Mouse (Mus musculus) heart, adult 2 months (tissue): Measurements from ENCODE around the gene Gm20388. TPM values are rescaled to one million over a fixed set of nuclear protein-coding genes. Genes with fewer than 3 reads are reported as not detected.

Experiments
- DNase-seq, 2 experiments: peaks; one replicate each; pipeline ENCODE4 v3.0.0; 2021
- H3K27ac ChIP-seq: fragments of 200-600 bp; 2 replicates; pipeline ENCODE4 v1.8.1; 2022
- H3K27me3 ChIP-seq: fragments of 200-500 bp; 2 replicates; pipeline ENCODE4 v1.6.1; 2012; ENCODE audit warnings: mild to moderate bottlenecking, low read length, inconsistent platforms, mixed read lengths; ENCODE audit not compliant: control insufficient read depth, insufficient read depth
- H3K36me3 ChIP-seq: fragments of 200-500 bp; 2 replicates; pipeline ENCODE4 v1.6.1; 2012; ENCODE audit warnings: low read length, inconsistent platforms; ENCODE audit not compliant: control insufficient read depth, insufficient read depth
- H3K4me1 ChIP-seq: fragments of 200-500 bp; 2 replicates; pipeline ENCODE4 v1.6.1; 2011; ENCODE audit warnings: low read length; ENCODE audit not compliant: control insufficient read depth, insufficient read depth
- H3K4me3 ChIP-seq: fragments of 200-600 bp; 2 replicates; pipeline ENCODE4 v1.8.1; 2022
- H3K79me2 ChIP-seq: fragments of 200-500 bp; replicated peaks from 2 replicates; pipeline ENCODE4 v1.6.1; 2012; ENCODE audit warnings: mild to moderate bottlenecking, inconsistent platforms, low read length, moderate library complexity, mixed read lengths; ENCODE audit not compliant: control insufficient read depth, insufficient read depth
- H3K9ac ChIP-seq: fragments of 200-500 bp; 2 replicates; pipeline ENCODE4 v1.6.1; 2012; ENCODE audit warnings: low read depth, mild to moderate bottlenecking, control low read depth, inconsistent platforms, low read length, mixed read lengths
- CTCF ChIP-seq: fragments of 200-600 bp; IDR thresholded peaks from 2 replicates; pipeline ENCODE4 v1.8.1; 2022; ENCODE audit warnings: antibody characterized with exemption, mild to moderate bottlenecking, moderate library complexity
- EP300 ChIP-seq: fragments of 200-500 bp; IDR thresholded peaks from 2 replicates; pipeline ENCODE4 v1.6.1; 2011; ENCODE audit warnings: low read depth, low read length, control low read depth; ENCODE audit not compliant: insufficient read depth
- POLR2A ChIP-seq: fragments of 200-500 bp; IDR thresholded peaks from 2 replicates; pipeline ENCODE4 v1.6.1; 2011; ENCODE audit warnings: mild to moderate bottlenecking, low read depth, low read length, control low read depth; ENCODE audit not compliant: insufficient read depth
- WGBS: fragments of 180-500 bp; shearing (Covaris S2); methylation state at CpG from one replicate; pipeline ENCODE4 v1.1.7; 2018; 5-methylcytosine and 5-hydroxymethylcytosine counted together
- intact Hi-C: fragments of 180-260 bp; cut with DNase I; formaldehyde crosslinking; loops from one replicate; pipeline ENCODE4 v1.15.1; 2025
- polyA plus RNA-seq: library from polyadenylated mRNA; depleted of rRNA; stranded (reverse); fragments of >200 nt; gene quantifications from 2 replicates; pipeline ENCODE4 v1.2.3, GENCODE M21; 2012
- total RNA-seq, 2 experiments: library from RNA; stranded (reverse); gene quantifications; 2 replicates each; pipeline ENCODE4 v1.2.3; 2021

The Gm20388 gene
- total and polyA plus RNA-seq, 3 experiments: 1.8 to 32.3 TPM; not detected in 1

DNA sequence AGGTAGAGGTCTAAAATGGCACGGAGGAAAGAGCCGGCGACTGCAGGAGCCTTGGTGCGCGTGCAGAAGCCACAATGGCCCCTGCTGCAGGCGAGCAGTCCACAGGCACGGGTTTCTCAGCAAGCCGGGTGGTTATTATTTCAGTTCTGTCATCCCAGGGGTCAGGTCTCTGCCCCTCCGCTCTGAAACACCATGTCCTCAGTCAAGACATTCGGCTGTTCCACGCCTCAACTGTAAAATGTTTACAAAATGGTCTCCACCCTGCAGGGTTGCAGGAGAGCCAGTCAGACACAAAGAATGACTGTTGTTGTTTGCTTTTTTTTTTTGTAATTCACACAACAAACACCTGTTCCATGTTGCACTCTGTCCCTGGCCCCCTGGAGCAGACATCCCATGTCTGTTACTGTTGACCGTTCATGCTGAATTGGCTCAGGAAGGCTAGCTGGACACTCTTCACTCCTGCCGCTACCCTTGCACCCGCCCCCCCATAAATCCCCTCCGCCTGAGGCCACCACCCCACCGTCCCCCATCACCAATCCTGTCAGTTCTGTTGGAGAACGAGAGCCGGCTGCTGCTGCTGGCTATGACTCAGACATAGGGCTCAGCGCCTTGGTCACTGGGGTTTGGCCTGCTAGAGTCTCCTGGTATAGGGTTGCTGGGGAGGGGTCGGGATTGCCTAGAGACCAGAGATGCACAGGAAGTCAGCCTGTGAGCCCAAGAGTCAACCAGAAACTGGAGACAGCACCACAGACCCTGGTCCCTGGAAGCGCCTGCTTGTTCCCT, 350.9 kb downstream of the Gm20388 start:
- no peak overlapping the region for H3K9ac ChIP-seq
- no peaks in the 10 kb centered on the region for H3K36me3 ChIP-seq

DNA sequence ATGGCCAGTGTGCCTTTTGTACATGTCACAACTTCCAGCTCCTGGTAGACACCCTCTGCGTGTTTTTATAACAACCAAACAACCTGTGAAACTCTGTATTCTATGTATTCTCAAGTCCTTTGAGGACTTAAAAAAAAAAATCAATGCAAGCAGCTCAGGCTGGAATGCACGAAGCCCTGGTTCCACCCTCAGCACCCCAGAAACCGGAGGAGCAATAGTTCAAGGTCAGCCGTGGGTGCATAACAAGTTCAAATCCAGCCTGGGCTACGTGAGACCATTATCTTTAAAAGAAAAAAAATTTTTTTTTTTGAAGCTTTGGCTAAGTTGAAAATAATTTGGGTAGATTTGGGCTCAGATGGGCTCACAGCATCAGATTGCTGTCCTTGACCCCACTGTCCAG, 353.2 kb downstream of the Gm20388 start:
- Histone ChIP-seq H3K79me2 (no peaks in the 10 kb centered on the region), H3K9ac (no peak overlapping the region), H3K27me3 (no peaks in the 10 kb centered on the region), H3K4me3 (no peak overlapping the region), H3K4me1 (peaks cover 11% of the 10 kb centered on the region), H3K36me3 (no peaks in the 10 kb centered on the region), H3K27ac (no peak overlapping the region)
- intact Hi-C loops: no loop called here
- 95% methylated on average over 5 of the region's 5 CpGs for WGBS
- TF ChIP-seq EP300: no peak
- TF ChIP-seq CTCF: no peak
- no peak for TF ChIP-seq POLR2A
- DNase-seq: no peak

More for the DNA sequence above, 350.9 kb downstream of the Gm20388 start:
- Histone ChIP-seq H3K27me3 (no peaks in the 10 kb centered on the region), H3K4me3 (no peak overlapping the region), H3K27ac (no peak overlapping the region), H3K79me2 (no peaks in the 10 kb centered on the region), H3K4me1 (peaks cover 10% of the 10 kb centered on the region)
- WGBS: 76% methylated on average over 21 of the region's 21 CpGs
- TF ChIP-seq EP300 (no peak), CTCF (no peak), POLR2A (no peak)
- intact Hi-C loops: no loop called here
- no peak for DNase-seq

DNA sequence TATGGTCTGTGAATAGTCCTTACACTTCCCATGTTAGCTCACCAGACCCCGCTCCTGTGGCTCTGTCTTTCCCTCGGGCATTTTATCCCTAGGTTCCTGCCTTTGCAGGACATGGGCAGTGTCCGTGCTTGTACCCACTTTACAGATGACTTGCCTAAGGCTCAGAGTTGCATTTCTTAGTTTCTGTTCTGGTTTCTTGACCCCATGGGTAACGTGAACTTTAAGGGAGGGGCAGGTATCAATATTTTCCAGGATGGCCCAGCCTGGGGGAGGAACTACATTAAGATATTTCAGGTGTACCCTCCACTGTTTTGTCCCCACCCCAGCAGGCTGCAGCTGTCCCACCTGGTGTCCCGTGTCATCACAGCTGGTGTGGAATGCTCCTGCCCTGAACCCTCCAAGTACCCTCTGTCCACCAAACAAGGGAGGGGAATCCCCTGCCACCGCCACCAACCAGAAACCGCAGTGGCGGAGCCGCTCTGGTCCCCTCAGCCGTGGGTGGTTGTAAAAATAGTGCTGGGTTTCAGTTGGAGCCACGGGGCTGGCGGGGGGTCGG, 353.8 kb downstream of the Gm20388 start:
- no peak for DNase-seq
- no peaks in the 10 kb centered on the region for H3K27me3 ChIP-seq
- H3K27ac ChIP-seq: peak overlapping the region; percentile 65
- H3K4me3 ChIP-seq: peak overlapping the region; percentile 26; the same call in 1 of the 2 replicates
- 26% methylated on average over 13 of the region's 13 CpGs for WGBS
- peaks cover 11% of the 10 kb centered on the region for H3K4me1 ChIP-seq
- intact Hi-C loops: no loop called here
- peak overlapping the region; percentile 22 for H3K9ac ChIP-seq
- no peaks in the 10 kb centered on the region for H3K79me2 ChIP-seq
- TF ChIP-seq EP300 (no peak), CTCF (no peak), POLR2A (no peak)
- no peaks in the 10 kb centered on the region for H3K36me3 ChIP-seq

DNA sequence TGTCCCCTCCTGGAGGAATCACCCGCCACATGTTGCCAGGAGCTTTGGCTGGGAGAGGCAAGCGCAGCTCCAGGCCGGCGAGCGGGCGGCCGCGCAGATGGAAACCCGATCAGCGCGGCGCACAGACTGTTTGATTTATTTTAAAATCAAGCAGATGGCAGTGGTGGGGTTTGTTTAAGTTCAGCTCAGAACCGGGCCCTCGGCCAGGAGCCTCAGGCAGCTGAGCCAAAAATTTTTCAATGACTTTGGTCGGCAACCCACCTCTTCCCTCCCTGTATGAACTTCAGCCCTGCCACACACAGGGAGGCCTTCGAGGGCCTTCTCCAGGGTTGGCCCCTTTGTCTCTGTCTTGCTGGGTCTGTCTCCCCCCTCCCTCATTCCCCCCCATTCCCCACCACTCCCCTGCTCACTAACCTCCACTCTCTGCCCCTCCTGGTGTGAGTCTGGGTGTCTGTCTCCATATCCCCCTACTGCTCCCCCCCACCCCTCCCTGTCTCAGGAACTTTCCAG, 354.4 kb downstream of the Gm20388 start:
- Histone ChIP-seq H3K27ac (peak overlapping the region; percentile 65), H3K9ac (peak overlapping the region; percentile 22), H3K27me3 (no peaks in the 10 kb centered on the region), H3K4me3 (peak overlapping the region; percentile 26; the same call in 1 of the 2 replicates), H3K79me2 (no peaks in the 10 kb centered on the region), H3K36me3 (no peaks in the 10 kb centered on the region), H3K4me1 (peaks cover 11% of the 10 kb centered on the region)
- 0 out of 2 replicates have a peak, but pooled peaks have one; percentile 25 for TF ChIP-seq EP300
- 0 out of 2 replicates have a peak, but pooled peaks have one; percentile 11 for TF ChIP-seq CTCF
- TF ChIP-seq POLR2A: no peak
- peak; percentile 75 to 77 for DNase-seq
- 0% methylated on average over 16 of the region's 16 CpGs for WGBS
- intact Hi-C loops: loop anchor here (5.0 kb wide), 1 partner anchor 33 kb away; no protein-coding TSS in a partner anchor

DNA sequence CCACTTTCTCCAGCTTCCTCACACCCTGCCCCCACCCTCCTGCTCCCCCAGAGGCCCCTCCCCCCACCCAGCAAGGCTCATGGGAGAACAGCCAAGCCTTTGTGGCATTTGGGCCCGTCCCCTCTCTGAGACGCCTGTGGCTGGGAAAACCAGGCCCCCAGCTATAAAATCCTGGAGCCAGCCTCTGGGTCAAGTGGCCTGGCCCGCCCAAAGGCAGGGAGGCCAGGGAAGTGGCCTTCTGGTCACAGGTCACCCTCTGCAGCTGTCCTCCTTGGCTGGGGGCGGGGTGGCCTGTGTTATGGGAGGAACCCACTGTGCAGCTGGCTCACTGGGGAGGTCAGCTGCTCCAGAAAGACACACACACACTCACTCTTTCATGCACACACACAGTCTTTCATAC, 354.8 kb downstream of the Gm20388 start:
- H3K4me3 ChIP-seq: no peak overlapping the region
- H3K9ac ChIP-seq: no peak overlapping the region
- intact Hi-C loops: loop anchor here (5.0 kb wide), 1 partner anchor 33 kb away; no protein-coding TSS in a partner anchor
- H3K4me1 ChIP-seq: peaks cover 11% of the 10 kb centered on the region
- no peaks in the 10 kb centered on the region for H3K79me2 ChIP-seq
- TF ChIP-seq CTCF: no peak
- TF ChIP-seq POLR2A: no peak
- TF ChIP-seq EP300: no peak
- no peaks in the 10 kb centered on the region for H3K27me3 ChIP-seq
- H3K36me3 ChIP-seq: no peaks in the 10 kb centered on the region
- no peak overlapping the region; the same call in none of the 2 replicates for H3K27ac ChIP-seq
- DNase-seq: peak; percentile 79 to 83
- WGBS: 11% methylated on average over 4 of the region's 4 CpGs

DNA sequence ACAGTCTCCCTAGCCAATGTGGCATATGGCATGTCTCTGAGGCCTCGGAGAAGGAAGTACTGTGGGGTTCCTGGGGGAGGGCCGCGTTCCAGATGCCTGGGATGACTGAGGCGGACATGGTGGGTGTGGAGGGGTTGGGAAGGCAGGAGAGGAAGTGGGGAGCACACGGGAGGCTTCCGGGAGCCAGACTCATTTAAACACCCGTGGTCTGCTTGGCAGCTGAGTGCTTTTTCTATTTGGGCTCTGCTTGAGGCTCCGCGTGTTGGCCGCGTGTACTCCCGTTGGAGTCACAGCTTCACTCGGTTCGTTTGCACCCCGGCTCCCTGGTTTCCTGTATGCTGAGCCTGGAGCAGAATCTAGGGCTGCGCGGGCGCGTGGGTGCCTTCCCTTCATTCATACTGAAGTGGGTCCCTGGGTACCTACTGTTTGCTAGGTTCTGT, 357.9 kb downstream of the Gm20388 start:
- 32% methylated on average over 19 of the region's 19 CpGs for WGBS
- H3K4me3 ChIP-seq: no peak overlapping the region
- no peak overlapping the region for H3K27ac ChIP-seq
- TF ChIP-seq CTCF: no peak
- no peak for TF ChIP-seq EP300
- no peak for TF ChIP-seq POLR2A
- H3K79me2 ChIP-seq: no peaks in the 10 kb centered on the region
- intact Hi-C loops: loop anchor here (5.0 kb wide), 1 partner anchor 36 kb away; no protein-coding TSS in a partner anchor
- H3K27me3 ChIP-seq: no peaks in the 10 kb centered on the region
- no peaks in the 10 kb centered on the region for H3K36me3 ChIP-seq
- peaks cover 11% of the 10 kb centered on the region for H3K4me1 ChIP-seq
- no peak for DNase-seq
- H3K9ac ChIP-seq: no peak overlapping the region
